Mouse (Mus musculus): Measurements from ENCODE around the gene Rgs5. TPM values are rescaled to one million over a fixed set of nuclear protein-coding genes. Genes with fewer than 3 reads are reported as not detected.

Rgs5 gene
- polyA plus RNA-seq (2017; shearing (Covaris generic)) = not detected

DNA sequence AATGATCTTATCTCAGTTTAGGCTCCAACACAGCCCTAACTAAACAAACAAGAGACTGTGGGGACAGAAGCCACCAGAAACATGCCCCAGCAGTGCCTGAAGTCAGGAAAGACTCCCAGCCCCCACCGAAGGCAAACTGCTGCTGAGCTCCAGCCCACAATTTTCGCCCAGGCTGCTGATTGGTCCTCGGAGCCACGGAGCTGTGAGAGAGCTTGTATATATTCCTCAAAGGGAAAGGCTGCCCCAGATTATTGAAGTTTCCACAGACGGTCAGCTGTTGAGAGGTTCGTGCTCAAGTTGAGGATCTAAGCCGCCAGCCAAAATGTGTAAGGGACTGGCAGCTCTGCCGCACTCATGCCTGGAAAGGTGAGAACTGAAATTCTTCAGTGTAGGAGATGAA is at the start of gene Rgs5:
Gene Rgs5, plus strand, starts transcription at position 246 of the 400 bp plus-strand sequence.

Other genes with a start within 250 kb of the Rgs5 start
- 5.4 TPM for gene Nuf2, start 124.0 kb upstream of the Rgs5 start, polyA plus RNA-seq (2017; shearing (Covaris generic))
- not detected for gene Rgs4, start 92.1 kb downstream of the Rgs5 start, polyA plus RNA-seq (2017; shearing (Covaris generic))

All from inflammation-experienced regulatory T-cells, adult 16 weeks (primary cell).